Mouse (Mus musculus) megakaryocyte progenitor cell, adult 5-6 weeks (primary cell): ENCODE measurements around the gene Mrpl48. TPM values are rescaled to one million over a fixed set of nuclear protein-coding genes. Genes with fewer than 3 reads are reported as not detected.

Source experiments
- ATAC-seq: replicated peaks from 2 replicates; pipeline ENCODE4 v1.8.0; 2016; ENCODE audit warnings: mild to moderate bottlenecking, moderate TSS enrichment, inconsistent platforms; ENCODE audit not compliant: poor library complexity
- total RNA-seq, 2 experiments: library from RNA; stranded (forward) in 1 of 2; stranded (reverse) in 1 of 2; fragments of 157-497, 149-512 nt in 1 of 2; fragments of 200-1000 nt in 1 of 2; gene quantifications; 2 replicates each; pipeline versions ENCODE4 v1.2.3 to v1.2.4; 2015 to 2017

Mrpl48 gene
- total RNA-seq (2015), result 60.1 and 76.3 TPM in 2 replicates
- total RNA-seq (2017), result 91.0 and 99.4 TPM in 2 replicates

- ATAC-seq, result no peak
Measured at GRCm38 (mm10) chr7:100608130-100608741, at the start of gene Mrpl48. Gene Mrpl48 (minus strand): TSS chr7:100608301.

GRCm38 (mm10) chr7:100656739-100657138, 48.6 kb upstream of the Mrpl48 start:
- no peak for ATAC-seq

GRCm38 (mm10) chr7:100654441-100654840, 46.3 kb upstream of the Mrpl48 start:
- ATAC-seq, result no peak

- no peak for ATAC-seq
Measured at GRCm38 (mm10) chr7:100653480-100654266, 45.6 kb upstream of the Mrpl48 start.

GRCm38 (mm10) chr7:100651011-100651410, 42.9 kb upstream of the Mrpl48 start:
- ATAC-seq, result 0 out of 2 replicates have a peak, but pooled peaks have one; percentile 4

- no peak for ATAC-seq
Measured at GRCm38 (mm10) chr7:100650421-100650820, 42.3 kb upstream of the Mrpl48 start.

GRCm38 (mm10) chr7:100649826-100650225, 41.7 kb upstream of the Mrpl48 start:
- ATAC-seq, result no peak

- no peak for ATAC-seq
Measured at GRCm38 (mm10) chr7:100649095-100649494, 41.0 kb upstream of the Mrpl48 start.

GRCm38 (mm10) chr7:100645147-100645546, 37.0 kb upstream of the Mrpl48 start:
- ATAC-seq, result peak; percentile 89

GRCm38 (mm10) chr7:100642413-100642812, 34.3 kb upstream of the Mrpl48 start:
- no peak for ATAC-seq

- peak; percentile 87 for ATAC-seq
Measured at GRCm38 (mm10) chr7:100637657-100638056, 29.6 kb upstream of the Mrpl48 start.

GRCm38 (mm10) chr7:100624538-100624937, 16.4 kb upstream of the Mrpl48 start:
- ATAC-seq, result no peak

- ATAC-seq, result peak; percentile 86
Measured at GRCm38 (mm10) chr7:100622277-100622676, 14.2 kb upstream of the Mrpl48 start.

GRCm38 (mm10) chr7:100616121-100616857, 8.2 kb upstream of the Mrpl48 start:
- ATAC-seq, result peak; percentile 100

GRCm38 (mm10) chr7:100608910-100609309, 809 bp upstream of the Mrpl48 start:
- ATAC-seq, result no peak

- ATAC-seq, result peak; percentile 96
Measured at GRCm38 (mm10) chr7:100607214-100608129, 629 bp downstream of the Mrpl48 start, which contains the start of gene Rab6a. Gene Rab6a (plus strand): TSS chr7:100607410.

- ATAC-seq, result no peak
Measured at GRCm38 (mm10) chr7:100600211-100600610, 7.9 kb downstream of the Mrpl48 start.

GRCm38 (mm10) chr7:100593349-100593748, 14.8 kb downstream of the Mrpl48 start:
- no peak for ATAC-seq

- ATAC-seq, result no peak
Measured at GRCm38 (mm10) chr7:100591522-100591852, 16.6 kb downstream of the Mrpl48 start.

GRCm38 (mm10) chr7:100590845-100591521, 17.1 kb downstream of the Mrpl48 start:
- peak; percentile 94 for ATAC-seq
